Mouse (Mus musculus) T-helper 2 cell (primary cell): ENCODE results near the gene Tfdp2.
"Not testable (repeated sequence)": the region's sequence is repeated elsewhere in the genome, so short reads cannot be mapped to it uniquely, and the experiment has no call there.

Source experiments
- in situ Hi-C: fragments of 300-600 bp; cut with MboI, MseI; formaldehyde crosslinking; loops from one replicate; pipeline ENCODE4 v1.15.1; 2025; ENCODE audit warnings: high pct_unique_total_duplicates

Gene Tfdp2

DNA sequence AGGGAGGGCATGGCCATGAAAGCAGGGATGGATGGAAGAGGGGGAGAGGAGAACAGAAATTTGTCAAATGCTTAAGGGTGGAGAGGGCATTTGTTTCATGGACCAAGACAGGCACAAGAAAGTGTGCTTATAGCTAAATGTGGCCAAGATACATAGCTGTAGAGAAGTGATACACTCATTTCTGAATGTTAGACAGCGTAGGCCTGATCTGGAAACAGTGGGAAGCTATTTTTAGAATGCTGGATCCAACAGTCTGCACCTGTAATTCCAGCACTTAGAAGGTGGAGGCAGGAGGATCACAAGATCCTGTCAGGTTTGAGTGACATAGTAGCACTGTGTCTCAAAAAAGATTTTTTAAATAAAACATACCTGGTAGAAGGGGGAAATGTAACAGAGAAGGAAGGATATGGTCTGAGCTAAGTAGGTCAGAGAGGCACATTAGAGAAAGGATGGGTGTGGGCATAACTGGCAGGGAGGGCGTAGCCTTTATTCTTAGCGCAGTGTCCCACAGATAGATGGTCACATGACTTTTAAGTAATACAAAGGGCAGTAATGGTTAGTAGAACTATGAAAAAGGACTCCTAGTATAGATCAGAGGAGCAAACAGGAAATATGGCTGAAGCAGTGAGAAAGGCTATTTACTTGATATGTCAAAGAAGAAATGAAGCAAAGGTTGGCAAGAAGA lies 103.4 kb downstream of the Tfdp2 start:
- in situ Hi-C loops: loop anchor here (25.0 kb wide), 1 partner anchor 188 kb away; the partner anchor contains the start of gene Rnf7

DNA sequence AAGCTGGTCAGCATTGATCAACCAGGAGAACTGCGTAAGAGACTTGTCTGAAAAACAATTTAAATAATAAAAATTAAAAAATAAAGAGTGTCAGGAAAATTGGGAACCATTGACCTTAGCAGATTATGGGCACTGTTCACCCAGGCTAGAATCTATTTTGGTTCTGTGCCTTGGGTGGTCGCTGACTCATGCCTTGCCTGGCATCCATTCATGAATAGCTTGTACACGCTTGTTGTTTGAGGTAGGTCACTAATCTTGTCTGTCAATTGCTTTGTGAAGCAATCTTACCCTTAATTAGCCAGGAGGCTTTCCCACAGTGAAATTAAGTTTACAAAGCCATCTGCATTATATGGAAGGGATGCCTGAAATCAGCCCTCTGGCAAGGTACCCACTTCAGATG lies 112.7 kb downstream of the Tfdp2 start:
- in situ Hi-C loops: no loop called here

DNA sequence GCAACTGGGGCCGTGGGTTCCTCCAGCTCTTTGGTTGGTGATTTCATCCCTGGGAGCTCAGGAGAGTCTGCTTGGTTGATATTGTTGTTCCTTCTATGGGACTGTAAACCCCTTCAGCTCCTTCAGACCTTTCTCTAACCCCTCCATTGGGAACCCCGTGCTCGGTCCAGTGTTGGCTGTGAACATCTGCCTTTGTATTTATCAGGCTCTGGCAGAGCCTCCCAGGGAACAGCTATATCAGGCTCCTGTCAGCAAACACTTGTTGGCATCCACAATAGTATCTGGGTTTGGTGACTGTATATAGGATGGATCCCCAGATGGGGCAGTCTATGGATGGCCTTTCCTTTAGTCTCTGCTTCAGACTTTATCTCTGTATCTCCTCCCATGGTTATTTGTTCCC lies 116.0 kb downstream of the Tfdp2 start:
- in situ Hi-C loops: no loop called here

DNA sequence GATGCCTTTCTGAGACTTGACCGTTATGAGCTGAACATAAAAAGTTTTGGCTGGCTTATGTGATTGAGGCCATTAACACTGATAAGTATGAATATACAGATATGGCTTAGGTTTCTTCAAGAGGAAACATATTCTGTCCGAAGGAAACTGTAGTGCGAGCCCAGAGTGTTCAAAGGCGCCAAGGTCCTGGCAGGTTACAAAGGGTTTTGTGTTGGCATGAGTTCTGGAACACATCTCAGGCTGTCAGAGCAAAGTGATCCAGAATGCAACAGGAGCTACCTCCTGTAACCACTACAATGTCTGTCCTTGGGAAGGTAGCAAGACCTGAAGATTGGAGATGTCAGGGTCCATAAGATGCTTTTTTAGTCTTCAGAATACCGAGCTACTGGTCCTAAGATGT lies 123.3 kb downstream of the Tfdp2 start:
- in situ Hi-C loops: no loop called here

DNA sequence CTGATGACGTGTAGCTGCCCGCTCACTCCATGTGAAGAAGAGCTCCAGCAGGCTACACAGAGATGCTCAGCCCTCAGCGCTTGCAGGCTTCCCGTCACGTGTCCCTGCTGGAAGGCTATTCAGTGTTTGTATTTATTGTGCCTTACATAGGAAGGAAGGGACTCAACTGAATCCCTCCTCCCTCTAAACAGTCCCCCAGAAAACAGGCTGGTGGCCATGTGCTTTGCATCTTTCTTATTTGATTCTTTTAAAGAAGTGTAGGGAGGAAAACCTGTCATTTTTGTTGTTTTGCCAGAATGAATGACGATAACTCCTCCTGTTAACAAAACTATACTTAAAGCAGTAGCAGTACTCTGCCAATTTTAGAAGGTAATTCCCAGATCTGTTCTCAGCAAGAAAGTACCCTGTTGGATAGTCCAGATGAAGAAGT lies 124.5 kb downstream of the Tfdp2 start:
- in situ Hi-C loops: no loop called here

DNA sequence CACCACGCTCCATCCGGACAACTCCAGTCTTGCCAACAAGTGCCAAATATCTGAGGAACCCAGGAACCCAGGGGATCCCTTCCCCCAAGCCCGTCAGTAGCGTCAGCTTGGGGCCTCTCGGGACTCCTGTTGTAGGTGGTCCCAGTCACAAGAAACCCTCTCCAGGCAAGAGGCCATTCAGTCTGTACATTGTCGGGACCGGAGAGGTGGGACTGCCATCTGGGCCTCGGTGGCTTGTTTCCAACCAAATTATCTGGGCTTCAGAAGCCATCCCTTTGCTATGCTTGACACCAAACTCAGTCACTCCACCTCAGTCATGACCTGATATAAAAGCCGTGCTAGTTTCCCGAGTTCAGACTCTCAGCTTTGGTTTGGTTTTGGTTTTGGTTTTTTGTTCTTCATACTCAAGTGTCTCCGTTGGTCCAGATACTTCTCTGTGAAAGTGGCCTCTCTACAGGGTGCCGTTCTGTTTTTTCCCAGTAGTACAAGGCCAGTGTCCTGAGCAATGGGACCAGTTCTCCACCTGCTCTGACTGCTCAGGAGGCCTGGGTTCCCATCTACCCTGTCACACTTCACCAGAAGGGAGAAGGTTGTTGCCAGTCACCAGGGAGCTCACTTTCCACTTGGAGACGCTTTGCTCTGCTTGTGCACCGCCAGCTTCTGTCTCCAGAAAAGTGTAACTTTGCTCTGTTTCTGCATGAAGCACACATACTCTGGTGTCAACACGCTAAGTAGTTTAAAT lies 126.5 kb downstream of the Tfdp2 start:
- in situ Hi-C loops: no loop called here

DNA sequence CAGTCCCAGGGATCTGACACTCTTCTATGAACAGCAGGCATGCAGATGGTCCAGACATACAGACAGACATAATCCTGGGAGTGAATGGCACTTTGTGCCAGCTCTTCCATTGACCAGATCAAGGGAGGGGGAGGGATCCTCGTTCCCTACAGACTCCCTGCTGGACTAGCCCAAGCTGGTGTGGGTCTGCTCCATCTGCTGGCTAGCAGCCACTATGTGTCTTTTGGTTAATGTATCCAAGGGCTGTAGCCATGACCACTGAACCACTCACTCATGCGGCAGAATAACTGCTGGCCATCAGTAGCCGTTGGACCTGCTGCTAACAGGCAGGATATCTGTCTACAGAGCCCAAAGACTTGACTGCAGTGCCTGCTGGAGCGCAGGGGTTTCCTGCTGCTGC lies 128.4 kb downstream of the Tfdp2 start:
- in situ Hi-C loops: no loop called here

DNA sequence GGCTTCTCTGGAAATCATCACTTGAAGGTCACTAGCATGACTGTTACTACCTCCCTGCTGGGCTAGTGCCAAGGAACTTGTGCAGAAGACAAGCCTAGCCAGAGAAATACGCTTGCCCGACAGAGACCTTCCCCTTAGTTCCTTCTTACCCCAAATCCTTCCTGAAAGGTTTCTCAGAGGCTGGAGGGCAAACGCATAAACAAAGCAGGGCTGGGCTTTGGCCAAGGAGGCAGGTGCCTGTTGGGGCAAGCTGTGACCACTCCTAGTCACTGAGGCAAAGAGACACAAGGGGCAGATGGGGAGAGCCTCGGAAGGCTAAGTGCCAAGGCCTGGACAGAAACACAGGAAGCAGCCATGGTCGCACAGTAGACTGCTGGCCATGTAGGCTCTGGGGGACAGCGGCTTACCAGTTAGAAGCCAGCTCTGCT lies 130.4 kb downstream of the Tfdp2 start:
- in situ Hi-C loops: no loop called here

DNA sequence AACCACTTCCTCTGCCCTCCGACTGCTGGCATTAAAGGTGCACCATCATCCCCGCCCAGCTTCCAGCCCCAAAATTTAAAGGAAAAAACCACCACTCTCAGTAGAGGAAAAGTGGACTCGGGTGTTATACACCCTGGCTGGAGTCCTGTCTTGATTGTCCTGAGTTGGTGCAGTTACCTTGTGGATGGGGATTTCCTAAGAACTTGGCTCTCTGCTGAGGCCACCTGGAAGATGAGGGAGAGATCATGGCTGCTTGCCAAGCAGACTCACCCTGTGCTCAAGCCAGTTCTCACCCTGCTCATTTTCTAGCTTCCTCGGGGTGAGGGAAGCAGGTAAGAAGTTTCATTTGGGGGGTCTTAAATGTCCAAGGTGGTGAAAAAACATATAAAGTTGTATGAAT lies 132.2 kb downstream of the Tfdp2 start:
- in situ Hi-C loops: no loop called here

DNA sequence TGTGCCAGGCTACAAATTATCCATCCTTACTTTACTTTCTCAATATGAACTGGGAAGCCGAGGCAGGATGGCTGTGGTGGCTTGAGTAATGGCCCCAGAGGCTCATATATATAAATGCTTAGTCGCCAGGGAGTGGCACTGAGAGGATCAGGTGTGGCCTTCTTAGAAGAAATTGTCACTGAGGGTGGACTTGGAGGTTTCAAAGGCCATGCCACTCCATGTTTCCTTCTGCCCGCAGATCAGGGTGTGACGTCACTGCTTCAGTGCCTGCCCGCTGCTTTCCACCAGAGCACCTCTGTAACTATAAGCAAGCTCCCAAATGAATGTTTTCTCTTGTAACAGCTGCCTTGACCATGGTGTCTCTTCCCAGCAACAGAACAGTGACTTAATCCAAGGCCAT lies 135.1 kb downstream of the Tfdp2 start:
- in situ Hi-C loops: no loop called here

DNA sequence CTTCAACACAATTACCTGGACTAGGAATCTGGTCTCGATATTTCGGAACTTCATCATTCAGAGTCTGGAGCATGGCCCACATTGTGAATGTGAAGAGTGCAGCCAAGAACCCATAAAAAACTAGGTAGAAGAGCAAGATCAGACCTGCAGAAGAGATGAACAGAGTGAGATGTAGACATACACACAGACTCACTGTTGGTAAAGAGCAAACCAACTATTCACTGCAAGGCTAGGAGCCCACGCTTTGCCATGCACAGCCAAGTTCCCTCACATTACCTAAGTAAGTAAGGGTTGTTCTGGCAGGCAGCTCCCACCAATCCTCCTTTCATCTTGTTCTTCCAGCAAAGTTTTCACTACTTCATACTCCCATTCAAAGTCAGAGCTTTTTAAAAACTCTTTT lies 149.7 kb downstream of the Tfdp2 start:
- in situ Hi-C loops: no loop called here

DNA sequence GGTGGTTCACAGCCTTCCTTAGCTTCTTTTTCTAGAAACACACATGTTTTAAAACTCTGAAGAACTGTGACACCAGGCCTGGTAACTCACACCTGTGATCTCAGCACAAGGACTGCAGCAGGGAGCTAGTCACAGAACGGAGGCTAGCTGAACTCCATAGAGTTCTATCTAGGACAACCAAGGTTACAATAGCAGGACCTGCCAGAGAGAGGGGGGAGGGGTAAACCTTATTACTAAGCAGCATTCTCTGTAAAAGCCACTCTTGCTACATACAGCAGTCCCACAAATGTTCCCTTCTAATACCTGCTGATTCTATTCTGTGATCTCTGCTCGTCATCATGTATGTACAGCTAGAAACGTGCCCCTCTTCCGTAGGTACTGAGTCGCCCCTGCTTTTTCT lies 152.8 kb downstream of the Tfdp2 start:
- in situ Hi-C loops: no loop called here

DNA sequence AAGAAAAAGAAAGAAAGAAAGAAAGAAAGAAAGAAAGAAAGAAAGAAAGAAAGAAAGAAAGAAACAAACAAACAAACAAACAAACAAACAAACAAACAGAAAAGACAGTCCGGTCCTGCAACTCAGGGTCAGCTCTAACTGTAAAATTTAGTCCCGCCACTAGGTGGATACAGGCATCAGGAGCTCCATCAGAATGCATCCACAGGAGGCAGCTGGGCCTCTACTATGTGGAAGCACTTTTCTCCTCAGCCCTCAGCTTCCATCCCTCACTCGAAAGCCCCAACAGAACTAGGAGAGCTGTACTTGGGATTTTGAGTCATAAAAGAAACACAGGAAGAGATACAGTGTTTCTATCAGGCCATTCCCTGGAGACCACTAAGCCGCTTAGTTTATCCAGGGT lies 153.9 kb downstream of the Tfdp2 start:
- in situ Hi-C loops: no loop called here

DNA sequence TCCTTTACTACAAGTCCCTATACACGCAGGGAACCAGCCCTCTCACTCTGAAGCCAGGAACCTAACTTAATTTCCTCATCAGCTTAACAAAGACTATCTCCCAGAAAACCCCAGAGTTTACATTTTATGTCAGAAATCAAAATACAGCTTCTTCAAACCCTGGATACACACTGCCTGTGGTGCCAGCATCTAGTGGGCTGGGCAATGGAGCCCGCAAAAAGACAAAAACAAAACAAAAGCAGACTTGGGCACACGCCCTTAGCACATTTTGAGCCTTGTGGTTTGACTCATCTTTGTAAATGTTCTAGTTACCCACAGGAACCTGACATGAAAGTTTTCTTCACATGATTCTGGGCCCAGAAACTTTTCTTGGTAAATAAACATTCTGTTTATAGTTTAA lies 154.4 kb downstream of the Tfdp2 start:
- in situ Hi-C loops: no loop called here

DNA sequence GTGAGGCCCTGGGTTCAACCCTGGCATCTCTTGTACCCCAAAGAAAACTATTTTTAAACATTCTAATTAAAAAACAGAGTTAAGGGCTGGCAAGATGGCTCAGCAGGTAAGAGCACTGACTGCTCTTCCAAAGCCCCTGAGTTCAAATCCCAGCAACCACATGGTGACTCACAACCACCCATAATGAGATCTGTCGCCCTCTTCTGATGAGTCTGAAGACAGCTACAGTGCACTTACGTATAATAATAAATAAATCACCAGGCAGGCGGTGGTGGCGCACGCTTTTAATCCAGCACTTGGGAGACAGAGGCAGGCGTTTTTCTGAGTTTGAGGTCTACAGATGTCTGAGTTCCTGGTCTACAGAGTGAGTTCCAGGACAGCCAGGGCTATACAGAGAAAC lies 155.7 kb downstream of the Tfdp2 start:
- in situ Hi-C loops: not testable (repeated sequence)

DNA sequence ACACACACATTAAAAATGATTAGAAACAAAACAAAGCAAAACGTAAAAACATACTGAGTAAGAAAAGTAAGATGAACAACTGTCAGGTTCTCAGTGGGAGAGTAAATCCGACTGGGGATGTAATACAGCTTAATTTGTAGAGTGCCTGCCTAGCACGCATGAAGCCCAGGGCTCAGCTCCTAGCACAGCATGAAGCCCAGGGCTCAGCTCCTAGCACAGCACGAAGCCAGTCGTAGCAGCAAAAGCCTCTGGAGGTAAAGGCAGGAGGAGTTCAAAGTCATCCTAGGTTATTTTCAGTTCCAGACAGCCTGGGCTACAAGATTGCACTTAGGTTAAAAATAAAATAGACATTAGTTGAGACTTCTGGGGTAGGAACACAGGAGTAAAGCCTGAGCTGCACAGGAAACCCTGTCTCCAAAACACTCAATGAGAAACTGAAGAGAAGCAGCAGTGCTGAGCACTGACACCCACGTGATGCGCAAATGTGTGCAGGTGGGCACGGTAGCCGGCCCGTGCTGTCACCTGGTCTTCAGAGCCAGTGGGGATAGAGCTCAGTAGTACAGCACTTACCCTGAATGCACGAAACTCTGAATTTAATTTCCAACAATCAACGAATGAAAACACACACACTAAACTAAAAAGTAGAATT lies 157.2 kb downstream of the Tfdp2 start:
- in situ Hi-C loops: no loop called here

DNA sequence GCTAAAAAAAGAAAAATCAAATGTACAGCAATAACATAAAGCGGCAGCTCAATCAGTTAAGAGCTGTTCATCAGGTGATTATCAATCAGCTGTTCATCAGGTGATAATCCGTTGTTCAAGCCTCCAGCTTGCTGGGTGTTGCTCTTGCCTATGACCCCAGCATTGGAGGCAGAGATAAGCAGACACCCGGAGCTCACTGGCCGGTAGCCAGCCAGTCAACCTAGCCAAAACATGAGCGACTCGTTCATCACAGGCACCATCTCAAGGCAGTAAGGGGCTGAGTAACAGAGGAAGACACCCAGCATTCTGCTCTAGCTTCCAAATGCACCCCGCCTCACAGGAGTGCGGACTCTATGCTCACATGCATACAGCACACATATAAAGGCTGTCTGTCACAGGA lies 157.7 kb downstream of the Tfdp2 start:
- in situ Hi-C loops: no loop called here

DNA sequence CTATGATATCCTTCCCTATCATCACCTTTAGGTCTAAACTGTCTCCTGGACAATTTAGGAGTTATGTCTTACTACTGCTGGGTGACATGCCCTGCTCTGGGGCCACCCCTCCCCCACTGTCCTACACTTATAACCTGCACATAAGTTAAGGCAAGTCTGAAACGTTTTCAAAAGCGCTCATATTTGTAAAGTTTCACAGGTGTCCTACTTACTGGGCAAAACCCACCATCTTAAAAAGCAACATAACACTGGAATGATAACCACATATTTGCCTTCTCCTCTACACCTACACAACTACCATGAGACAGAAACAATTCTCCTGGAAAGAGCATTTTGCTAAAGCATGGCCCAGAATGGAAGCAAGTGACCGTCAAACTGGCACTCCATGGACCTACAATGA lies 164.0 kb downstream of the Tfdp2 start:
- in situ Hi-C loops: no loop called here

DNA sequence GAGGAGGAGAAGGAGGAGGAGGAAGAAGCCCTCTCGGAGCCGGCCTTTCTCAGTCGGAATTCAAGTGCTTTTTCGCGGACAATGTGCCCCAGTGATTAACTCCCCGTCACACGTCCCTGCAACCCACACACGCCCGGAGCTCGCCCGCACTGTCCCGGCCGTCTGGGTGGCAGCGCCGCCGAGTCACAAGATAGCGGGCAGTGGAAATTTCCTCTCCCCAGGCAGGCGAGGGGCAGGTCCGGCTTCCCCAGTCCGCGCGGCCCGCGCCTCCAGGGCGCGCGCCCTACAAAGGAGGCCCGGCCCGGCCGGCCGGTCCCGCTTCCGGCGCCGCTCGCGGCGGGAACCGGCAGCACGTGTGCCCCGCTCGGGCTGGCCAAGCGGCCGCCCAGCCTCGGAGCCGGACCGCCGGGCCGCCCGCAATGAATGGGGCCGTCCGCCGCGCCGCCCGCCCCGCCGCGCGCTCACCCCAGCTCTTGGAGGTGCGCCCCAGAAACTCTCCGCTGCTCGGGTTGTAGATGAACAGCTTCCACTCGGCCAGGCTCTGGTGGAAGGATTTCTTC lies 167.6 kb downstream of the Tfdp2 start:
- in situ Hi-C loops: no loop called here

DNA sequence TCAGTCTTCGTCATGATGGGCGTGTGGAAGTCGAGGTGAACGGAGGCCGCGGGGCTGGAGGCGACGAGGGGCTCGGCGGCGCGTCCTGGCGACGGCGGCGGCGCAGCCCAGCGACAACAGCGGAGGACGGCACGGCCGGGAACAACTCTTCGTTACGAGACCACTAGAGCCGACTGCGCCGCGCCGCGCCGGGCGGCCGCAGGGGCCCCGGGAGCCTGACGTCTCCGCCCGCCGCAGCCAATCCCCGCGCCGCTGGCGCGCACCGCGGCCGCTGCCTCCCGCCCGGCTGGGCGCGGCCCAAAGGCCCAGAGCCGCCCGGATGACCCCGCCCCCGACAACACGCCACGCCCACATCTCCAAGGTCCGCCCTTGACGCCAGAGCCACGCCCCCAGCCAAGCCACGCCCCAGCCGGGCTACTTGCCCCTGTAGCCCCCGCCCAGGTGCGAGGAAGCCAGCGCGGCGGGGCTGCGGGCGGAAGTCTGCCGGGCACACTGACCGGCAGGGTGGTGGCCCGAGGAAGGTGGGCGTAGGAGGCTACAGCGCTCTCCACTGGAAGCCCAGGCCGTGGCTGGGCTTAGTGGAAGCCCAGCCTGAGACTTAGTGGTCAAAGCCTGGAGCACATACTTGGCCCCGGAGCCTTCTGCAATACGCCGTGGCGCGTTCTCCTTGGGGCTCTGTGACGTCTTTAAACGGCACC lies 168.2 kb downstream of the Tfdp2 start, which contains the start of gene Atp1b3:
Gene Atp1b3, minus strand, starts transcription at position 302 of the 698 bp plus-strand sequence.
- in situ Hi-C loops: no loop called here

DNA sequence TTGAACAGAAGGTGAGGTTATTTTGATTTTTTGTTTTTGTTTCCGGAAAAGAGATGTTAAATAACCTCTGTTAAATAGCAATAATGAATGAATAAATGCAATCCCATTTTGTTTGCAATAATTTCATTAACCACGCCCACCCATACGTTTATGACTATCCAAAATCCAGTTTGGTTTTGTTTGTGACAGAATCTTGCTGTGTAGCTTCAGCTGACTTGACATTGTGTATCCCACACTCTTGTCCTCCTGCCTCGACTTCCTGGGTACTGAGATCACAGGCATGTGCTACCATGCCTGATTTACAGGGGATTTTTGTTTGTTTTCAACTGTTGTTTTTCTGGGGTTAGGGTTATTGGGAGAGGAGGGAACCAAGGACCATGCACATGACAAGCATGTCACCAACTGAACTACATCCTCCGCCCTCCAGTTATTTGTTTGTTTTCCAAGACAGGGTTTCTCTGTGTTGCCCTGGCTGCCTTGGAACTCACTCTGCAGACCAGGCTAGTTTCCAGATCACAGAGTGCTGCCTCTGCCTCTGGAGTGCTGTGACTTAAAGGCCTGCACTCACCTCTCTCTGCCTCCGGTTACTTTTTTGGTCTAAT lies 169.3 kb downstream of the Tfdp2 start:
- in situ Hi-C loops: no loop called here
